Mouse (Mus musculus): Measurements from ENCODE around the gene AI464131.

GRCm38 (mm10) chr4:41460690-41461089, 42.2 kb downstream of the AI464131 start:
- TF ChIP-seq CTCF (IDR thresholded peaks at IDR 0.05; ENCODE audit: insufficient read depth, low read length), result no peak
- no peak for TF ChIP-seq POLR2A (IDR thresholded peaks at IDR 0.05; ENCODE audit: borderline replicate concordance, extremely low read depth, low read depth, low read length)
